Mouse (Mus musculus): ENCODE results near the gene Dst.

Dst gene

GRCm38 (mm10) chr1:34252267-34252666 is 344.2 kb downstream of the Dst start:
- no peak for DNase-seq

- no peak for DNase-seq
These were observed 345.9 kb downstream of the Dst start for GRCm38 (mm10) chr1:34253876-34254275.

- DNase-seq = no peak
These were observed 351.9 kb downstream of the Dst start for GRCm38 (mm10) chr1:34259898-34260297.

GRCm38 (mm10) chr1:34261011-34261410 is 353.0 kb downstream of the Dst start:
- DNase-seq = peak; percentile 21 to 52

GRCm38 (mm10) chr1:34268520-34268919 is 360.5 kb downstream of the Dst start:
- DNase-seq = peak; percentile 67 to 78

GRCm38 (mm10) chr1:34269578-34269977 is 361.6 kb downstream of the Dst start:
- DNase-seq = peak in 1 of 2 experiments; percentile 52

- no peak for DNase-seq
These were observed 365.9 kb downstream of the Dst start for GRCm38 (mm10) chr1:34273922-34274321.

GRCm38 (mm10) chr1:34275787-34276186 is 367.8 kb downstream of the Dst start:
- no peak for DNase-seq

GRCm38 (mm10) chr1:34276756-34277155 is 368.7 kb downstream of the Dst start:
- DNase-seq = no peak

- no peak for DNase-seq
These were observed 369.2 kb downstream of the Dst start for GRCm38 (mm10) chr1:34277259-34277658.

GRCm38 (mm10) chr1:34283502-34283901 is 375.5 kb downstream of the Dst start:
- no peak for DNase-seq

GRCm38 (mm10) chr1:34284979-34285378 is 377.0 kb downstream of the Dst start:
- DNase-seq = no peak

GRCm38 (mm10) chr1:34287731-34288130 is 379.7 kb downstream of the Dst start:
- no peak for DNase-seq

GRCm38 (mm10) chr1:34288181-34288580 is 380.2 kb downstream of the Dst start:
- DNase-seq = no peak

- peak; percentile 32 to 61 for DNase-seq
These were observed 380.9 kb downstream of the Dst start for GRCm38 (mm10) chr1:34288721-34289471.

GRCm38 (mm10) chr1:34289472-34289748 is 381.4 kb downstream of the Dst start:
- DNase-seq = no peak

- peak; percentile 27 to 35 for DNase-seq
These were observed 382.3 kb downstream of the Dst start for GRCm38 (mm10) chr1:34290321-34290720.

- no peak for DNase-seq
These were observed 385.2 kb downstream of the Dst start for GRCm38 (mm10) chr1:34293198-34293597.

GRCm38 (mm10) chr1:34297636-34298035 is 389.6 kb downstream of the Dst start:
- no peak for DNase-seq

GRCm38 (mm10) chr1:34298631-34299184 is 390.7 kb downstream of the Dst start:
- peak; percentile 67 to 71 for DNase-seq

- no peak for DNase-seq
These were observed 391.5 kb downstream of the Dst start for GRCm38 (mm10) chr1:34299507-34299906.

- no peak for DNase-seq
These were observed 392.4 kb downstream of the Dst start for GRCm38 (mm10) chr1:34300309-34300980.

- no peak for DNase-seq
These were observed 396.2 kb downstream of the Dst start for GRCm38 (mm10) chr1:34304227-34304626.

- no peak for DNase-seq
These were observed 398.7 kb downstream of the Dst start for GRCm38 (mm10) chr1:34306741-34307140.
